Comparison of ENCODE assay signal across 15 mouse cellular contexts in the genomic region with DNA sequence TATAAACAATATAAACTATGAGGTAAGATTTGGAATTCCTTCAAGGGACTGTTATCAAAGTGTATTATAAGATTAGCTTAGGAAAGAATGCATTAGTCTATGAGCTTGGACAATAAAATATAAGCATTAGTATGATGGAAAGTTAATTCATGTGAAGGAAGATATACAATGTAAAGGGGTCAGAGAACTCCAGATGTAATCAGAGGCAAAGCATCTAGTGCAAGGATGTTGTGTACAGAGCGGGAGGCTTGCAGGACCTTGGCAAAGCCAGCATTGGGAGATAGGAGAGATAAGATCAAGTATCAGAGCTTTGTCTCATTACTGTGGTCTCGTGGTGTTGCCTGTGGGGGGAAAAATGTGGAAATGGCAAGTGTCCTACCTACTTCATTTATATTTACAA.
"Had no signal": no experiment of that assay in that cellular context is flagged by ENCODE, and none has a peak within 500 bp of the region (broad histone marks: within the 10 kb centered on the region; RNA-seq: fewer than 3 reads in every experiment).

No protein-coding gene starts in this region.

- H3K27ac ChIP-seq: liver, embryonic 13.5 days; liver, embryonic 15.5 days; lung, embryonic 15.5 days; midbrain, embryonic 10.5 days; midbrain, embryonic 12.5 days; neural tube, embryonic 12.5 days; stomach, embryonic 15.5 days had no signal

- H3K9me3 ChIP-seq: liver, embryonic 13.5 days; liver, embryonic 15.5 days; lung, embryonic 15.5 days; midbrain, embryonic 10.5 days; midbrain, embryonic 12.5 days; neural tube, embryonic 12.5 days; stomach, embryonic 15.5 days had no signal

- H3K4me2 ChIP-seq: liver, embryonic 11.5 days; liver, embryonic 13.5 days; liver, embryonic 15.5 days; lung, embryonic 15.5 days; midbrain, embryonic 12.5 days; neural tube, embryonic 12.5 days; stomach, embryonic 15.5 days had no signal

- H3K4me1 ChIP-seq: liver, embryonic 13.5 days; liver, embryonic 15.5 days; lung, embryonic 15.5 days; midbrain, embryonic 10.5 days; midbrain, embryonic 12.5 days; neural tube, embryonic 12.5 days; stomach, embryonic 15.5 days had no signal

- ATAC-seq: liver, postnatal 0 days had no signal

- H3K36me3 ChIP-seq: liver, embryonic 13.5 days; liver, embryonic 15.5 days; lung, embryonic 15.5 days; midbrain, embryonic 10.5 days; midbrain, embryonic 12.5 days; neural tube, embryonic 12.5 days; stomach, embryonic 15.5 days had no signal

- H3K27me3 ChIP-seq: liver, embryonic 13.5 days; liver, embryonic 15.5 days; lung, embryonic 15.5 days; midbrain, embryonic 12.5 days; neural tube, embryonic 12.5 days; stomach, embryonic 15.5 days had no signal

- H3K4me3 ChIP-seq: liver, embryonic 13.5 days; liver, embryonic 15.5 days; lung, embryonic 15.5 days; midbrain, embryonic 10.5 days; midbrain, embryonic 12.5 days; neural tube, embryonic 12.5 days; stomach, embryonic 15.5 days had no signal

- DNase-seq: liver; liver, embryonic 13.5 days; liver, postnatal 0 days; midbrain, embryonic 14.5 days; right cerebral cortex, postnatal 14 days; thymus, adult 2 months; thymus, postnatal 25 days; thymus, postnatal 4 days had no signal

- H3K9ac ChIP-seq: liver, embryonic 13.5 days; liver, embryonic 15.5 days; liver, postnatal 0 days; lung, embryonic 15.5 days; midbrain, embryonic 12.5 days; neural tube, embryonic 12.5 days; stomach, embryonic 15.5 days had no signal
